Mouse (Mus musculus) mouse trophoblast stem cell (cell line): ENCODE data around the gene Msx2.

Experiments used
- in situ Hi-C, 2 experiments: fragments of 300-500 bp; cut with MseI, MboI; formaldehyde crosslinking; loops; 2 replicates in 1 of 2; 3 replicates in 1 of 2; pipeline ENCODE4 v1.15.1; 2025

Msx2 gene

DNA sequence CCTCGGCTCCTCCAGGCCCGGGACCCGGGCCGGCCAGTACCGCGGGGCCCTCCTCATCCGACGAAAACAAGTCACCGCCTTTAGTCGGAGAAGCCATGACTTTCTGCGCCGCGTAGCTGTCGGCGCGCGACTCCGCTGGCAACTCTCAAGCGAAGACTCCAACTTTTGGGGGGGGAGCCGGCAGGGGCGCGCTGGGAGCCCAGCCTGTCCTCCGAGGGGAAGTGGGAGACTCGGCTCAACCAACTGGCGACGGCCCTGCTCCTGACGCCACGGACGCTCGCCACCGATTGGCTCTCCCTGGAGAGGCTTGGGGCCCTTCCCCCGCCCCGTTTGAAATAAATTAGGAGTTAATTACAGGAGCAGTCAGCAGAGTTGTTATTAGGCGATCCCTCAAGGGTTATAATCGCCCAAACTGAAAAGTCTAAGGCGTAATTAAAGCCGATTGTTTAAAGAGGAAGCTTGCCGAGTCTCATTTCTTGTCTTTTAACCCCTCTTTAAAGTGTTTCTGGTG lies at the start of gene Msx2:
Gene Msx2 (minus strand): TSS at position 461 of the 511 bp plus-strand sequence.
- in situ Hi-C loops = loop anchor here in 1 of 2 experiments (25.0 kb wide), 1 partner anchor 590 kb away; the partner anchor contains the start of genes Drd1 and Sfxn1

DNA sequence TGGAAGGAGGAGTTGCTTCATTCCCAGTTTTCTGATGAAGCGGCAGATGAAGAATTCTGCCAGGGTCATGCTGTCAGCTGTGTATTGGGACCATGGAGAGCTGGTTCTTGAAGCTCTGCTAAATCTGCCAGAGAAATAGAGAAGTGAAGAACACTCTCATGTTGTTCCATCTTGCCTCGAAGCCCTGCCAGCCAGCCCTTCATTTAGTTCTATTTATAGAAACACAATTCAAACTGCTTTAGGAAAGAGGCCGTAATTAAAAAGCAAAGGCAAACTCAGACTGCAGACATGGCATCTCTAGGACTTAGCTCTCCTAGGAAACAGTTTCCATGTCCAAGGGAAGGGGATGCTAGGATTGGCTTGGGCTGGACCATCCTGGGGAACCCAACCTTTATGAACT lies 48.6 kb upstream of the Msx2 start:
- in situ Hi-C loops = no loop called here

DNA sequence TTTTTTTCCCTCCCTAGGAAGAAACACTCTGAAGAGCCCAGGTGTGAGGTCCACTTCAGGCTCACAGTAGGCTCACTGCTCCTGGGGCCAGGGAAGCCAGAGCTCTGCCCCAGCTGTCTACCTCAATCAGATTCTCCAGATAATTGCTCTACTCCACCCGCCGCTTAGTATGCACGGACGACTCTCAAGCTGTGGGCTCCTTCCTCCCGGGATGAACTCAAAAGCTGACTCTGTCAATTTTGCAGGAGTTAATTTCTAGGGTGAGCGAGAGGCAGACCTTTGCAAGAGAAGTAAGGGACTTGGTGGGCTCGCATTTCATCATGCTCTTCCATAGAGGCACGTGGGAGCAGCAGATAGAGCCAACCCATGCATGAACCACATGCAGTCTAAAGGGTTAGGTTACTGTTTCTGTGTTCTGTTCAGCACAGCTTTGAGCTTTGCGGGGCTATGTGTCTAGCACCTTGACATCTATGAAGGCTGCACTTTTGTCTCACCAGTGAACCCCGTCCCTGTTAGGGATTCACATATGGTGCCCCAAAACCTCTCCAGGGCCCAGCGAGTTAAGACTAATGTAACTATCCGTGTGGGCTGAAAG lies 47.6 kb upstream of the Msx2 start:
- in situ Hi-C loops = no loop called here

DNA sequence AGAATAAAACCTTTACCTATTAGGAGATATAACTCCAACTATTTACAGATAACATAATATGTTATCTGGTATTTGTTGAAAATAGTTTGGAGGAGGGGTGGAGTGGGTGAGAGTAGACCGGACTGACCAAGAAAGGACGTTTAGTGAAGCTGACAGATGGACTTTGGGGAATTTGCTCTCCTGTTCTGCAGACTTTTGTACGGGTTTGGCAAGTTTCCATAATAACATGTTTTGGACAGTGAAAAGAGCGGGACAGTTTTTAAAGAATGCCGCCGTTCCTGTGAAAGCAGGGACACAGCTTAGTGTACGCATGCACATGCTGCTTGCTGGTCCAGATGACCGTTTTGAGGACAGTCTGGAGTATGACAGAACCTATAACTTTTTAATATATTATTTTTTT lies 46.9 kb upstream of the Msx2 start:
- in situ Hi-C loops = no loop called here

DNA sequence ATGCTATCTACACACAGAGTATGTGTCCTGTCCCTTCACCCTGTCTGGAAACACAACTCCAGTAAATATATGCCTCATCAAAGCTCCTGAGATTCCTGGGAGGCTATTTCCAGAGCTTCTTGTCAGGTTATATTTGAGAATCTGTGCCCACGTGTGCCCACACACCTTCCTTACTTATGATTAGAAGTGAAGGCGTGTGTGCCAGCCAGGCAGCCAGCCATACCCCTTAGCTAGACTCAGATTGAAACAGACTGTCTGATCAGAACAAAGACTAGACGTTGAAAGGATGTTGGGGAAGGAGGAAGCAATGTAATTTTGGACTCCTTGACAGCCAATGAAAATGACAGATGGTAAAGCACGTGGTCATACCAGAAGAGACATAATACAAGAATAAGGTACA lies 45.4 kb upstream of the Msx2 start:
- in situ Hi-C loops = no loop called here

DNA sequence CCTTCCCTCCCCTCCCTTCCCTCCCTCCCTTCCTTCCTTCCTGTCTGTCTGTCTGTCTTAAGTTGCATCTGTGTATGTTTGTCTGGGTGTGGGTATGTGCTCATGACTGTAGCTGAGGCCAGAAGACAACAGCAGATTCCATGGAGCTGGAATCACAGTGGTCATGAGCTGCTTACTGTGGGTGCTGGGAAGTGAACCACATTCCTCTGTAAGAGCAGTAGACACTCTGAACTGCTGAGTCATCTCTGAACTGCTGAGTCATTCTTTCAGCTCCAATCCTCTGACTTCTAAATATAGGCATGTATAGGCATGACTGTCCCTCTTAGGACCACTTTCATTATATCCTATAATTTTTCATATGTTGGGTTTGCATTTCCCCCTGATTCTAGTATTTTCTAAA lies 41.7 kb upstream of the Msx2 start:
- in situ Hi-C loops = no loop called here

DNA sequence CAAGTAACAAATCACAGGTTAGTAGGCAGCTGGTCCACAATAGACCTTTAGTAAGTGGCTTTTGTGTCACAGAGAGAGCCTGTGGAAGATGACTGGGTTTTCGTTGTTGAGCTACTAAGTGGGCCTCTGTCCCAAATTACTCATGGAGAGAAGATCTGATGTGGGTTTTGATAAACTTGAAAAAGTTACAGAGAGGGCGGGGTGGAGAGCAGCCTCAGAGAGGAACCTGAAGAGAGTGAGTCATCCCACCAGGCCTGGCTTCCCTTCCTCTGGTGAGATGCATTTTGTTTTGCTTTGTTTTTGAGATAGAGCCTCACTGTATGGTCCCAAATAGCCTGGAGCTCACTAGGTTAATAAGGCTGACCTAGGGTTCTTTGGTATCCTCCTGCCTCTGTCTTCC lies 38.5 kb upstream of the Msx2 start:
- in situ Hi-C loops = no loop called here

DNA sequence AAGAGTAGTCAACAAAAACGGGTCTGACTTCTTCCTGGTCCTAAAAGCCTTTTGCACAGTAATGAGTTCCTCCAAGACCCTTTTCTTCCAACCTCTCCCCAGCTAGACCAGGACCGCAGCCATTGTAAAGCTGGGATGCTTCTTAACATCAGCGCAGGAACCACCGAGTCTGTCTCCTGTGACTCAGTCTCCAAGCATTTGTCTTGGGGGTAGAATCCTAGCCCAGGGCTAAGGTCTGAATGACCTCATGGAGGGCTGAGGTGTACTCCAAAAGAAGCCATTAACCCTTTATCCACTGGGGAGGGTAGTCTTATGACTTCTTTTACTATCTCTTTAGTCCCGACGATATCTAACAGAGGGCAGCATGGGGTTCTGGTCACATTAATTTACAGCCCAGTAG lies 29.5 kb upstream of the Msx2 start:
- in situ Hi-C loops = no loop called here

DNA sequence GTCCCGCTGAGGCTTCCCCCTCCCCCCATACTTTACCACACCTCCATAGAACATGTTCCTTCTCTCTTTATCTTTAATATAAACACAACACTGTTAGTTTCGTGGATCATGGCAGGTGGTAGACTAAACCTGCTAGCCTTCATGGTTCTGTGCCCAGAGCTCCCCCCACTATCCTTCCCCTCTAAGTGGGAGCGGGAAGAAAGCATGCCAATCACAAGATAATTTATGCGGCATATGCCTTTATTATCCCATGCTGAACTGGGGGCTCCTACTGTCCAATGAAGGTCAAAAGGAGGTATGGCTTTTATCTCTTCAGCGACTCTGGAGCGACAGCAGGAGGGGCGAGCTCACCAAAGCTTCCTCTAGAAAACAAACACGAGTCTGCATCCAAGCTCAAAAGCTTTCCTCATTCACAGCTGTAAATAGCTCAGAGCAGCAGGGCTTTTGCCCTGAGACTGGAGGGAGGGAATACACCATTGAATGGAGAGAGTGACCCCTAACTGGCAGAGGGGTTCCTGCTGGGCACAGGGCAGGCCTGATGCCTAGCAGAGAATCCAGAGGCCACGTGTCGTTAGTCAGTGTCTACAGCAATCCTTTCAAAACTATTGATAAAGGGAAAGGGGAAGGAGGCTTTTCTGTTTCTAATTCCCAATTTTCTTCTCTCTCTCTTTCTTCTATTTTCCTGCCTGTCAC lies 28.8 kb upstream of the Msx2 start:
- in situ Hi-C loops = no loop called here

DNA sequence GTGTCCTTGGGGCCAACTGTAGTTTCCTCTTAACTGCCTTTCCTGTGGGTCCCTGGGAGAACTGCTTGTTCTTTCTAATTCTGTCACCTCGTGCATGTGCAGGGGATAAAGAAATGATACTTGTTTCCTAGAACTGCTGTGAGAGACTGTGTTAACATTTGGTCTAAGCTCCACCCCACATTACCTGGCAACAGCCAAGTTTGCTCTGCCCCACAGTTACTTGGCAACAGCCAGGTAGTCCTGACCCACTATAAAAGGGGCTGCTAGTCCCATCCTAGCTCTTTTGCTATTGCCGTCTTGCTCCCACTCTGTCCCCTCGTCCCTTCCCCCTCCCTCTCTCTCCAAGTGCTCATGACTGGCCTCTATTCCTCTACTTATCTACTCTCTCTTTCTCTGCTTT lies 28.2 kb upstream of the Msx2 start:
- in situ Hi-C loops = no loop called here

DNA sequence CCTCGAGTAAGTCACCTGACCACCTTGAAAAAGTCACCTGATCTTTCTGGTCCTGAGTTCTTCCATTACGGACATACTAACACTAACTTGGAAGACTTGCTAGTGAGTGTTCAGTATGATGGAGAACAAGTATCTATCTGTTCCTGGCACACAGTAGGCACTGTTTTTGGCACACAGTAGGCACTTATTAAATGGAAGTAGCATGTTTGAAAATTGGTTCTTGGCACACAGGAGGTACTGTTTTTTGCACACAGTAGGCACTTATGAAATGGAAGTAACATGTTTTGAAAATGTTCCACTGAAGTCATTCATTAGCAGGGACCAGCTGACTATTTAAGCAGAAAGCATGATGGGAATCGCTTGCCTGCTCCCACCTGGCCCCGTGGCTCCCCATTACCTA lies 13.6 kb upstream of the Msx2 start:
- in situ Hi-C loops = no loop called here

DNA sequence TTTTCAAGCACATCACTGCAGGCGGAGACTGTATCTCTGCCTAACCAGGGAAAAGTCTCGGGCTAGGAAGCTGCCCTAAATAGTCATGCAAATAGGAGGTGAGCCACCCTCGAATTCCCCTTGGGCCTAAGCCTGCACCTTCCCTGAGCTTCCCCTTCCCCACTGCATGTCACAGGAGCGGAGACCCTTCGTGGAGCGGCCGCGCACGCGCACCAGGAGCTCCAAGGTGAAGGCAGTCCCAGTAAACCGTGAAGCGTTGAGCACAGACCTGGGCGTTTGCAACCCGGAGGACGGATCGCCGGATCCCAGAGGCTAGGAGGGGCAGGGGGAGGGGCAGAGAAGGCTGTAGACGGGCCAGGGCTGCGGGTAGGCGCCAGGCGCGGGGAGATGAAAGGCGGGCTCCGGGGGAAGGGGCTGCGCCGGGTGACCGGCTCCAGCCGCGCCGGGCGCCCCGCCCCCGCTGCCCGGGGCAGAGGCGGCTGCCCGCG lies 2.9 kb upstream of the Msx2 start:
- in situ Hi-C loops = no loop called here

DNA sequence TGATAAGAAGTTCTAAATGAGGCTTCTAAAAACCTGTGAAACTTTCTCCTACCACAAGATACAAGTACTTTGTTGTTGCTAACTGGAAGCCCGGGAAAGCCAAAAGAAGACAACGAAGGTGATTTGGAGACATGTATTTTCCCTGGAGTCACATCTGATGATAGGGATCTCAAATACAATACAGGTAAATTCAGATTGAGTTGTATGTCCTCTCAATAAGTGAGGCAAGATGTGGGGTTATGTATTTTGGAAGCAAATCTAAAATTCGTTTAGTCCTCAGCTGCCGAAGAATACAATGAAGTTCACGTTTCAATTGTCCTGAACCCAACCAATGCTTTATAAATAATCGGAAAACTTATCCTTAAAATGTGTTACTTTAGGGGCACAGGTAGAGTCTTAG lies 1.6 kb upstream of the Msx2 start:
- in situ Hi-C loops = loop anchor here in 1 of 2 experiments (25.0 kb wide), 1 partner anchor 588 kb away; the partner anchor contains the start of genes Drd1 and Sfxn1

DNA sequence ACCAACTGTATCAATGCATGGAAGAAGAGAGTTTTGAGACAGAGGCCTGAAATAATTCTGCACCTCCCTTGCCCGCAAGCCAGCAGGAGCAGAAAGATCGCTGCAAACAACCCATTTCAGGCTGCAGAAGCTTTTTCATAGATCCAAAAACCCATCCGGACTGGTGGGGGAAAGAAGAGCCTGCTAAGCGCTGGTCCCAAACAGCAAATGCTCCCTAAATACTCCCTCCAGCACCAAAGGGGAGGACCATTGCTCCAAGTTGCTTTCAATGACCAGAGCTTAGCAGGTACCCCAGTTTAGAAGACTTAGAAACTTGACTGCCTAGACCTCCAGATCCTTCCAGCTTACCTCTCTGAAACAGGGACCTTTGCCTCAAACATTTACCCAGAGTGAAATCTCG lies 1.1 kb upstream of the Msx2 start:
- in situ Hi-C loops = loop anchor here in 1 of 2 experiments (25.0 kb wide), 1 partner anchor 588 kb away; the partner anchor contains the start of genes Drd1 and Sfxn1

DNA sequence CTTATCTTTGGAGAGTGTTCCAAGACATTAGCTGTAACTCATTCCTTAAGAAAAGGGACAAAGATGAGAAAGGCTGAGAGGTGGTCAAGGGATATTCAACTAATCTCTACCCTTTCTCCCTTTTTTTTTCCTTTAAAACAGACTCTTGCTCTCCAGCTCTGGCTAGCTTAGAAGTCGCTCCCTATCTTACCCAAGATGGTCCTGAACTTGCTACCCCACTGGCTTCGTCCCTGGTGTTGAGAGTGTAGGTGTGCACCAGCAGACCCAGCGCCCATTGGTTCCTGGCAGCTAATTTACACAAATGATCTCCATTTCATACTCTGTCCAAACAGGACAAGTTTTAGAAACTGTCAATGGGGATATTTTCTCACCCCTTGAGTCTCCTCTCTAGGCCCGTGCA lies 417 bp upstream of the Msx2 start:
- in situ Hi-C loops = loop anchor here in 1 of 2 experiments (25.0 kb wide), 1 partner anchor 589 kb away; the partner anchor contains the start of genes Drd1 and Sfxn1

DNA sequence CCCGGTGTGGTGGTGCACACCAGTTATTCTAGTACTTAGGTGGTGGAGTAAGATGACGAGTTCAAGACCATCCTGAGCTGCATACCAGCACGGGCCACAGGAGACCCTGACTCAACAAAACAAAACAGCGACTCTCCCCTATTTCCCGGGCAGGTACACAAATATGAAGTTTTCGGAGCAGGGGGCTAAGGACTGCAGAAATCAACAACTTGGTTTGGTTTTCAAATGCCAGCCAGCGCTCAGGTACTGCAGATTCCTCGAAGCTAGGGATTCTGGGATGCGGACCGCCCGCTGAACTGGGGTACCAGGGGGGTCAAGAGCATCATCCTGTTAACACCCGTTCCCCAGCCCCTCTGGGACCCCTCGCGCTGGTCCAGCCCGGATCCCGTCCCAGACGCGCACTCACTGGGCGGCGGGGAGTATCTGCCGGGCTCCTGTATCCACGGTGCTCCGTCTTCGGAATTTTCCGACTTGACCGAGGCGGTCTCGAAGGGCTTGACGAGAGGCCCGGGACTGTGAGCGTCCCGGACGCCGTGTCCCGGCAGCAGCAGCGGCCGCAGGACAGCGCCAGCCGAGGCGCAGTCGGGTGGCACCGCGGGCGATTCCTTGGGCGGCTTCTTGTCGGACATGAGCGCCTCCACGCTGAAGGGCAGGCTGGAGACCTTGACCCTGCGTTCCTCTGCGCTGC lies 804 bp downstream of the Msx2 start:
- in situ Hi-C loops = loop anchor here in 1 of 2 experiments (25.0 kb wide), 1 partner anchor 590 kb away; the partner anchor contains the start of genes Drd1 and Sfxn1

DNA sequence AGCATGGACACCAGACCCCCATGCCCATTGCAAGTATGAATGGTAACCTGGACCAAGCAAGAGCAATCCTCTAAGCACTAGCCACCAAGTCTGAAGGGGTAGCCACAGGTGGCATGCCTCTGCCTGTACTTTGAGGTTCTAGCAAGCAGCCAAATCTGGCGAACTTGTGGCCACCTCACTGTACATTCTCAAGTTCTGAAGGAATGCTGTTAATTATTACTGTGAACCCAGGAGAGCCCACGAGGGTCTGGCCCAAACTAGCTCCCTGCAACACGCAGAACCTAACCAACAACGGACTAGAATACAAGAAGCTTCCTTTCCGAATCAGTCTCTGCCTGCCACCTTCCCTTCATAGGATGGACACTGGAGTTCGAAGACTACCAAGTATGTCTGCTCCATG lies 1.5 kb downstream of the Msx2 start:
- in situ Hi-C loops = loop anchor here in 1 of 2 experiments (25.0 kb wide), 1 partner anchor 591 kb away; the partner anchor contains the start of genes Drd1 and Sfxn1

DNA sequence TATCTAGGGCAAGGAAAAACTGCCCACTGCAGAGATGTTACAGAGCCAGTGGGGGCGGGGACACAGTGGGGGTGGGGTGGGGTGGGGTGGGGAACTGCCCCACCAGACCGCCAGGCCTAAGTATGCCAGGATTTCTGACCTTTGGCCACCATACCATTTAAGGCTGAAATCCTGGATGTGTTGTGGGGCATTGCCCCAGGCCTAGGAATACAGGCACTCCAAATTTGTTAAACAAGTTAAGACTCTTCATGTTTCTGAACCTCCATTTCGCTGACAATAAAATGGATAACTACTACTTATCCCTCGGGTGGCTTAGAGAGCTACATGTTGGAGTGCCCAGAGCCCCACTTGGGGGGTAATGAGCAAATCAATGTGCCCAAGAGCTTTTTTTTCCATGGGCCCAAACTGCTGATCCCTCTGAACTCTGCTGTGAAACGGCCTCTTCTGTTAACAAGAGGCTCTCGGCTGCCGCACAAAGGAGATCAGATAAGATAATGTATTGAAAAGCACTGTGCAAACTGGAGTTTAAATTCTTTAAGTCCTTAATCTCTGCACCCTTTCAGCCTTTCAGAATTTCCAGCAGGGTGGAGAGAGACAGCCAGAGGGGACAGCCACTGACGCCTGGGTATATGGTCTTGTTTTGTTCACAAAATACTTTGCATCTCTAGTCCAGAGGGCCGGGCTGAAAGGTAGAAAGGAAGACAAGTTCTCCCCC lies 2.3 kb downstream of the Msx2 start:
- in situ Hi-C loops = loop anchor here in 1 of 2 experiments (25.0 kb wide), 1 partner anchor 592 kb away; the partner anchor contains the start of genes Drd1 and Sfxn1

DNA sequence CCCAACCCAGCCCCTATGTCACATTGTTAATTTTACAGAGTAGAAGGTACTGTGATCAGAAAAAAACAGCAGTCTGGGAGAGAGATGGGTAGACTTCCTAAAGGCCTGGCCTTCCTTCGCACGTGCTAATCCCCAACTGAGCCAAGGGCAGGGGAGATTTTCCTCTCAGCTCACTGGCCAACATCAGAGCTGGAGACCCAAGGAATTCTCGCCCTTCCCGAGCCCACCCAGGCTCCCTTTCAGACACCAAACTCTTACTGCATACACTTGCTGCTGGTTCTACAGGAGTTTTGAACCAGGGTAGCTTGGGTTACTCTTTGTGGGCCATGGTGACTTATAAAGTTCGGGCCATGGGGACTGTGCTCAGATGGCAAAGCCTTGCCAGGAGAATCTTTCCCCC lies 3.1 kb downstream of the Msx2 start:
- in situ Hi-C loops = loop anchor here (10.0 to 25.0 kb wide), 2 partner anchors 195 to 593 kb away; partner anchors contain the start of genes Drd1 (in 1 of the 2) and Sfxn1 (in 1 of the 2)

DNA sequence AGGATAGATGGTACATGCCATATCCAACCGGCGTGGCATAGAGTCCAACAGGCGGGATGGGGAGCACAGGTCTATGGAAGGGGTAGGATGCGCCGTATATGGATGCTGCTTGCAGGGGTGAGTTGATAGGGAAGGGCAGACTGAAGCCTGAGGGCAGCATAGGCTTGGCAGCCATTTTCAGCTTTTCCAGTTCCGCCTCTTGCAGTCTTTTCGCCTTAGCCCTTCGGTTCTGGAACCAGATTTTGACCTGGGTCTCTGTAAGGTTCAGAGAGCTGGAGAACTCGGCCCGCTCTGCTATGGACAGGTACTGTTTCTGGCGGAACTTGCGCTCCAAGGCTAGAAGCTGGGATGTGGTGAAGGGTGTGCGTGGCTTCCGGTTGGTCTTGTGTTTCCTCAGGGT lies 4.7 kb downstream of the Msx2 start:
- in situ Hi-C loops = loop anchor here (10.0 to 25.0 kb wide), 2 partner anchors 197 to 594 kb away; partner anchors contain the start of genes Drd1 (in 1 of the 2) and Sfxn1 (in 1 of the 2)
